ENCODE assay signal across 24 mouse cellular contexts in genomic region chr17:17637387-17637786, GRCm38 (mm10).
"Had no signal": no experiment of that assay in that cellular context is flagged by ENCODE, and none has a peak within 500 bp of the region (broad histone marks: within the 10 kb centered on the region; RNA-seq: fewer than 3 reads in every experiment).

No protein-coding gene starts in this region.

- H3K4me1 ChIP-seq: heart, embryonic 10.5 days; heart, embryonic 12.5 days; hindbrain, embryonic 13.5 days; hindbrain, embryonic 15.5 days; intestine, embryonic 15.5 days; limb, embryonic 15.5 days; liver, embryonic 12.5 days had no signal

- H3K36me3 ChIP-seq: heart, embryonic 10.5 days; heart, embryonic 12.5 days; hindbrain, embryonic 13.5 days; hindbrain, embryonic 15.5 days; intestine, embryonic 15.5 days; kidney, embryonic 15.5 days; limb, embryonic 13.5 days; limb, embryonic 15.5 days; liver, embryonic 12.5 days had no signal

- DNase-seq: gastrocnemius, postnatal 14 days; gastrocnemius, postnatal 36 days; heart, adult 18-20 months; heart, postnatal 10 days; kidney, adult 18-20 months; kidney, adult 9 months; kidney, postnatal 14 days; kidney, postnatal 4 days; left cerebral cortex, postnatal 4 days had no signal

- H3K4me3 ChIP-seq: heart, embryonic 10.5 days; heart, embryonic 12.5 days; hindbrain, embryonic 13.5 days; hindbrain, embryonic 15.5 days; intestine, embryonic 15.5 days; kidney, embryonic 15.5 days; layer of hippocampus, adult 2 months; left cerebral cortex, adult 2 months; limb, embryonic 13.5 days; limb, embryonic 15.5 days; liver, embryonic 12.5 days had no signal

- H3K27me3 ChIP-seq: heart, embryonic 12.5 days; hindbrain, embryonic 13.5 days; hindbrain, embryonic 15.5 days; intestine, embryonic 15.5 days; kidney, embryonic 15.5 days; limb, embryonic 13.5 days; limb, embryonic 15.5 days; liver, embryonic 12.5 days had no signal

- ATAC-seq: hindbrain, postnatal 0 days; intestine, embryonic 15.5 days; intestine, postnatal 0 days; liver, embryonic 12.5 days had no signal

- H3K27ac ChIP-seq: heart, embryonic 10.5 days; hindbrain, embryonic 13.5 days; hindbrain, embryonic 15.5 days; hindbrain, postnatal 0 days; intestine, embryonic 15.5 days; kidney, embryonic 15.5 days; kidney, postnatal 0 days; layer of hippocampus, adult 2 months; left cerebral cortex, adult 2 months; limb, embryonic 13.5 days; limb, embryonic 15.5 days; liver, embryonic 12.5 days; liver, embryonic 14.5 days had no signal
